Mouse (Mus musculus) lung, postnatal 0 days (tissue): ENCODE data around the gene Rln3.

Experiments used
- CTCF ChIP-seq: IDR thresholded peaks from 2 replicates; pipeline ENCODE4 v1.5.1; 2016; ENCODE audit warnings: antibody characterized with exemption, mild to moderate bottlenecking
- EP300 ChIP-seq: IDR thresholded peaks from 2 replicates; pipeline ENCODE4 v1.6.1; 2016; ENCODE audit warnings: antibody characterized with exemption, mild to moderate bottlenecking, control low read depth

- TF ChIP-seq CTCF (no peak), EP300 (peak; percentile 66)
Measured at GRCm38 (mm10) chr8:84021569-84021968, 23.2 kb downstream of the Rln3 start.
